Mouse (Mus musculus) lung, postnatal 0 days (tissue): Measurements from ENCODE around the gene Rarres2.

Experiments used
- CTCF ChIP-seq: IDR thresholded peaks from 2 replicates; pipeline ENCODE4 v1.5.1; 2016; ENCODE audit warnings: antibody characterized with exemption, mild to moderate bottlenecking
- EP300 ChIP-seq: IDR thresholded peaks from 2 replicates; pipeline ENCODE4 v1.6.1; 2016; ENCODE audit warnings: antibody characterized with exemption, mild to moderate bottlenecking, control low read depth

GRCm38 (mm10) chr6:48608124-48608523 lies 35.5 kb upstream of the Rarres2 start:
- TF ChIP-seq CTCF, result no peak
- no peak for TF ChIP-seq EP300
